Mouse (Mus musculus) CD4-positive, CD25-positive, alpha-beta regulatory T cell, adult 2 months (primary cell): ENCODE results near the gene Rock2.
A peak's percentile ranks its signal among the peaks of the same experiment; 100 is the strongest.

Experiments
- DNase-seq: peaks from one replicate; pipeline ENCODE4 v3.0.0-alpha.2; 2012; ENCODE audit warnings: low read depth, low spot score

Gene Rock2

DNA sequence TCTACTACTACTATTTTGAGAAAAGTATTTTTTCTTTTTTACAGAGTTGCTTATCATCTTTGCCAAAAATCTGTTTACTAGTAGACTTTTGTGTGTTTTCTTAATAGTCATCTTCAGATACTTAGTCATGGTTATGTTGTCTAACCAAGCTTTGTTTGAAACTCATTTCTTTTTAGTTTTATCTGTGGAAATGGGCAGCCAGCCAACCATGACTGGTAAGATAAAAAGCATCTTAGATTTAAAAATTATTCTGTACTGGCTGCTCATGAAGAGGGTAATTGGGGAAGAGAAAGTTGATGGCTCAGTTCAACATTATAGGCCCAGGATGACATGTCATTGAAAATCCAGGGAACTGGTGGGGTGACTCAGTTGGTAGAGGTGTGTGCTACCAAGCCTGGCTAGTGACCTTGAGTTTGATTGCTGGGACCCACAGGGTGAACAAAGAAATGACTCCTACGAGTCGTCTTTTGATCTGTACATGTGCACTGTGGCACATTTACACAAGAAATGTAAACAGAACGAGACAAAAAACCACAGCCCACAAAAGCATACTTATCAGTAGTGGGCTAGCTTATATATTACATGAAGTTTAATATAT, 6.0 kb downstream of the Rock2 start:
- DNase-seq, result peak; percentile 24

DNA sequence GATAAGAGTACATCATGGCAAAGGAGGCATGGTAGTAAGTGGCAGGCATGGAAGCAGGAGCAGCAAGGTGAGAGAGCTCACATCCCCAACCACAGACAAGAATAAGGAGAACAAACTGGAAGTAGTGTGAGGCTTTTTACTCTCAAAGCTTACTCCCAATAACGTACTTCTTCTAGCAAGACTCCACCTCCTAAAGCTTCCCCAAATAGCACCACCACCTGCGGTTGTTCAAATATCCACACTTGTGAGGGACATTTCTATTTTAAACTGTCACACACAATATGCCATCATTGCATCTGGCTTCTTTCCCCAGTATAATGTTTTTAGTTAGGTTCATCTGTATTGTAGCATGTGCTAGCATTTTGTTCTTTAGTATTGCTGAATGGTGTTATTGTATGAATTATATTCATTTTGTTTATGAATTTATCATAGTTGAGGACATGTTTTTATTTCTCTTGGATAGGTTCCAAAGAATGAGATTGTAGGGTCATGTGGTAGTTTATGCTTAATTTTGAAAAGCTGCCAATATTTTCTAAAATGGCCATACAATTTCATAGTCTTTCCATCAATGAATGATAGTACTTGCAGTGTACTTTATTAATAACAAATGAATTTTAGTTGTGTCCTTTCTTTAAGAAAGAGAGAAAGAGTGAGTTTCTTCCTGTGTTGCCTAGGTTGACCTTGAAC, 9.4 kb downstream of the Rock2 start:
- DNase-seq, result no peak

DNA sequence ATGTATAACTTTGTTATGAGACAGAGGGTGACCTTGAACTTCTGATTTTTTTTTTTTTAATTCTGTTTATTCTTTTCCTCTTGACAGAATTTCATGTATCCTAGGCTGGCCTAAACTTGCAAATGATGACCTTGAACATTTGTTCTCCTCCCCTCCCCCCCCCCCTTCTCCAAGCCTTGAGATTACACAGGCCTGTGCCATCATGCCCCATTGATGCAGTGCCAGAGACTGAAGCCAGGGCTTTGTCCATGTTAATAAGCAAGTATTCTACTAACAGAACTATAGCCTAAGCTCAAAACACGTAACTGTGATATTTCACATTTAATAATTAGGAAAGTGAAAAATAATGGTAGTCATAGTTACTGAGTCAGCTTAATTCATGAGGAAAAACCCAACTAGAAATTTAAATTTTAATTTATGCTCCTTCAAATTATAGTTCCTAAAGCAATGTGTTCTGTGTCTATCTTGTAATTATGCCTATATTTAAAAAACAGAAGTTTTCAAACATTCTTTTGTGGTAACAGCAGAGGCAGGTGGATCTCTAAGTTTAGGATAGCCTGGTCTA, 12.7 kb downstream of the Rock2 start:
- DNase-seq, result no peak

DNA sequence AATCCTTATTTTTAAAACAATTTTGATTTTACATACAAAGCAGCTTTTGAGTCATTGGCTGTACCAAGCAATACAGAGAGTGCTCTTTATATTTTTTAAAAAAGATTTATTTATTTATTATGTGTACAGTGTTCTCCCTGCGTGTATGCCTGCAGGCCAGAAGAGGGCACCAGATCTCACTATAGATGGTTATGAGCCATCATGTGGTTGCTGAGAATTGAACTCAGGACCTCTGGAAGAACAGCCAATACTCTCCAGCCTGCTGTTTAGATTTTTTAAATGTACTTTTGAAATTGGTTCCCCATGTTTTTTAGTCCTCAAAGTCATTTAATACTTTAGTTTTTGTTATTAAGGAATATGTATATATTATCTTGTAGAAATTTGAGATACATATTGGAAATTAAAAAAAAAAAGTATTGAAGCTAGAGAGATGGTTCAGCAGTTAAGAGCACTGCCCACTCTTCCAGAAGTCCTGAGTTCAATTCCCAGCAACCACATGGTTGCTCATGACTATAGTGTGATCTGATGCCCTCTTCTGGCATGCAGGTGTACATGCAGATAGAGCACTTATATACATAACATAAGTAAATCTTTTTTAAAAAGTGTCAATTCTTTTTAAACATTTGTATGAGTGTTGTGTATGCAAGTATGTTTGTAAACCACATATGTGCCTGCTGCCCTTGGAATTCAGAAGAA, 13.4 kb downstream of the Rock2 start:
- peak; percentile 27 for DNase-seq

DNA sequence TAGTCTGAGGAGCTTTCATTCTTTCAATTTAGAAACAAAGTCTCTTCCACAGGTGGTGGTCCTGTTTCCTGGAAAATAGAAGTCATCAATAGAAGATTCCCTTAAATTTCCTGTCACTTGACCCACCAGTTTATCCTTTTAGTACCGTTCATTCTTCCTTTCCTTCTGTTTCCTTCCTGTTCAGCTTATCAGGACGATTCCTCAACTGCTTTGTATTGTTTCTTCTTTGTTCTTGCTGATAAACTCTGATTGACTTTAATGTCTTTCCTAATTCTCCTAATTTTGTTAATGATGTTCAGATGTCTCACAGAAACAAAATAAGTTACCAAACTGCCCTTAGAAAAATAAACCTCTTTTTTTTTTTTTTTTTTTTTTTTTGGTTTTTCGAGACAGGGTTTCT, 16.8 kb downstream of the Rock2 start:
- DNase-seq, result no peak

DNA sequence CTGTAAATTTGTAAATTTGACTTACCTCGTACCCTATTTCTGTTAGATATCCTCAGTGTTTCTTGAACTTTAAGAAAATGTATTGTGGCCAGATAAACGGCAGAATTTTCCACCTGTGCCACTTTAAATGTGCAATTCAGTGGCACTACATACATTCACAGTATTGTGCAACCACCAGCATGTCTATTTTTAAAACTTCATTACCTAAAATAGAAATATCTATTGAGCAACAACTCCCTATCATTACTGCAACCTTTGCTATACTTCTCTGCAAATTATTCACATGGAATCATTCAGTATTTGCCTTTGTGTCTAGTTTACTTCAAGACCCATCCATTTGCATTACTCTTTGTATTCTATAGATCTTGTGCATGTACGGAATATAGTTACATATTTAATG, 17.9 kb downstream of the Rock2 start:
- no peak for DNase-seq

DNA sequence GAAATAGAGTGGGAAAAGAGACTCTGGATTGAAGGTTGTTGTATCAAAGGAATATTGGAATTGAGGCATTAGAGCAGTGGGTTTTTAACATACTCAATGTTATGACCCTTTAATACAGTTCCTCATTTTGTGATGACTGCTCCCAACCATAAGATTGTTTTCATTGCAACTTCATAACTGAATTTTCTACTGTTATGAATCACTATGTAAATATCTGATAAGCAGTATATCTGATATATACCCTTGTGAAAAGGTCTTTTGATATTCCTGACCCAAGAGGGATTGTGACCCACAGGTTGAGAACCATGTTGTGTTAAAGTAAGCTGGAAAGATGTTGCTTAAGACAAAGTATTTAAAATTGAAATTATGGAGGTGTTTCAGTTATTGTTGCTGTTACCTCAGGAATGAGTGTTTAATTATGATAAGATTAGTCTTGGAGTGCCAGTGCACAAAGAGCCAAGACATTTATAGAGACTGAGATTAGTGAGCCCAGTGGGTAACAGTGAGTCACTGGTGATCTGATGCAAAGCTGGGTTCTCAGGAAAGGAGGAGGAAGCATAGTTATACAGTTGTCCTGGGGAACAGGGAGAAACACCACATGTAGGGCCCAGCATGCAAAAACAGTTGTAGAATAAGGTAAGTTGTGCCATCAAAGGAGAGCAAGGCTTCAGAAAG, 25.6 kb downstream of the Rock2 start:
- no peak for DNase-seq

DNA sequence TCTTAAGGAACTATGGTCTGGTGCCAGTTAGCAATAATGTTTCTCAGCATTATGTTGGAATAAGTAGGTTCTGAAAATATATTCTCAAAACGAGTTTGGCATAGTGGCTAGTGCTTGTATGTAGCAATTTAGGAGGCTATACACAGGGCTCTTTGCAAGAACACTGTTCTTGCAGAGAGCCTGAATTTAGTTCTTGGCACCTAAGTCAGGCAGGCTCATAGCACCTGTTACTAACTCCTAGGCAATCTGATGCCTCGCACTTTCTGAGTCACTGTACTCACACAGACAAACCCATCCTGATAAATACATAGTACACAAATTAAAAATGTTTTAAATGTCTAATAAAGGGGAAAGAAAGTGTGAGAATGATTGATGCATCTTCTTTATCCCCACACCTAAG, 33.2 kb downstream of the Rock2 start:
- no peak for DNase-seq

DNA sequence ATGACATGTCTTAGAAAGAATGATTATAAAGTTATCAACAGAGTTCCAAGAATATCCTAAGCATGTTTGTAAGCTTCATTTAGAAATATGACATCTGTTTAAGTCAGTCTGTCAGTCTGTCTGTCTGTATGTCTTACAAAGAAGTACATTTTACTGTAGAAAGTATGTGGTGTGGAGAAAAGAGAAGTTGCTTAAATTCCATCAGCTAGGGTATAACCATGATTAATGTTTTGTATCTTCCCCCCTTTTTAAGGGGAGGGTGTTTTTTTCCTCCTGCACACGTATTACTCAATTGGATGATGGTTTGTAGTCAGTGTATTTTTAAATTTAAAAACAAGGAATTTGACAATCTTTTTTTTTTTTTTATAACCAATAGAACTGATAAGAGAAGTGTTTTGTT, 39.7 kb downstream of the Rock2 start:
- no peak for DNase-seq

DNA sequence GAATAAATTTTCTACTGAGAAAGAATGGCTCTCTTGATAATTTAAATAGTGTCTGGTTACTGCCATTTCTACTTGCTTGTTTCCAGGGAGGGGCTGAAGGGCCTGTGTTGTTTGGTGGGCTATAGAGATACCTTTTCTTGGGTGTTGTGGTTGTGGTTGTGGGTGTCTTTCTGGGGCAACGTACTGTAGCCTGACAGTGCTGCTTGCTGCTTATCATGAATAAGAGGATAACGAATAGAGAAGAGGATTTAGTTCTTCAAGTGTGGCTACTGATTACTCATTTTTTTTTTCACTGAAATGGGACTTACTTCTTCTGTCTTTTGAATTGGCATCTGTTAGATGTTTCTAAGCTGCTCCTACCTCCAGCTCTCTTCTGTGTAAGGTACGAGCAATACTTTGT, 47.3 kb downstream of the Rock2 start:
- DNase-seq, result no peak

DNA sequence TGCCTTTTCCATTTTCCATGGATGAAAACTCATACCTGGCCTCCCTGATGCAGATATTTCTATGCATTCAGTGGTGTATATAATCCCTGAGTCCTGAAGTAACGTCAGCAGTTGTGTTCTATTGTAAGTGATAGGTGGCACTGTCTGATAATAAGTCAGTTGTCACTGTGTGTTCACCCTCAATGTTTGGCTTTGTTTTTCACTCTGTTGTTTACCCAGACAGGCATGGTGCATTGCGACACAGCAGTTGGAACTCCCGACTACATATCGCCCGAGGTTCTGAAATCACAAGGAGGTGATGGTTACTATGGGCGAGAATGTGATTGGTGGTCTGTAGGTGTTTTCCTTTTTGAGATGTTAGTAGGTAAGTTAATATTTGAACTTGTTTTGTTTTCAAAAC, 53.5 kb downstream of the Rock2 start:
- no peak for DNase-seq

DNA sequence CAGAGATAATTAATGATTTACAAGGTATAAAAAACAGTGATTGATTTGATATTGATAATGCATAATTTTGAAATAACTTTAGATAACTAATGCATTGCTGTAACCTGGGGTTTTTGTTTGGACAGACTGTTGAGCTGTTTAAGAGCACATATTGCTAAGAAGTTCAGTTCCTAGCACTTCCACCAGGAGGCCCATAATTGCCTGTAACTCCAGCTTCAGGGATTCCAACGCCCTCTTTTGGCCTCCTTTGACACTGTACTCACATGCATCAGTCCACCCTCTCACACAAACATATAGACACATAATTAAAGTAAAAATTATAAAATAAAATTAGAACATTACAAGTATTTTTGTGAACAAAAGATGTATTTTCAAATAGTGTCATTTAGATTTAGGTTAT, 64.2 kb downstream of the Rock2 start:
- peak; percentile 57 for DNase-seq

DNA sequence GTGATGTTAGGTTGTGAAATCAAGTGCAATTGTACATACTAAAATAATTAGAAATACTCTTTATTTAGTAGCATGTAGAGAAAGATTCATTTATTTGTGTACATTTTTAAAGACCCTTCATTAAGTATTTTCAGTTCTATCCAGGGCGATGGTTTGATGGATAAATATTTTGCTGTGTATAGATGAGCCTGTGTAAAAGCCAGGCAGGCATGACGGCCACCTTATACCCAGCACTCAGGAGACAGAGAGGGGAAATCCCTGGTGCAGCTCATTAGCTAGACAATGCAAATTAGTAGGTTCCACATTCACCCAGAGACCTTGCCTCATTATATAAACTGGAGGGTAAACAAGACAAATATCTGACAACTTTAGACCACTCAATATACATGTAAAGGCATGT, 68.7 kb downstream of the Rock2 start:
- peak; percentile 48 for DNase-seq

DNA sequence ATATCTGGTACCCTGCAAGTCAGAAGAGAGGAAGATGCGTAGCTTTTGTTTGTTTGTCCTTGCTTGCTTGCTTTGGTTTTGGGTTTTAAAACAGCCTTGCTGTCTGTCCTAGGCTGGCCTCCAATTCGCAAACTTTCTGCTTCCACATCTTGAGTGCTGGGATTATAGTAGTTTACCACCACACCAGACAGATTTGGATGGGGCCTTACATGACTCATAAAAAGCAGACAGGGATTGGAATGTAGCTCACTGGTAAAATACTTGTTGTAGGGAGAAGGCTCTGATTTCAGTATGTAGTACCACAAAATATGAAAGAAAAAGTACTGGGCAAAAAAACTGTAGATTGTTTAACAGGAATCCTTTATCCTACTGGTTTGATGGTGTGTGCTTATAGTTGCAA, 72.1 kb downstream of the Rock2 start:
- no peak for DNase-seq

DNA sequence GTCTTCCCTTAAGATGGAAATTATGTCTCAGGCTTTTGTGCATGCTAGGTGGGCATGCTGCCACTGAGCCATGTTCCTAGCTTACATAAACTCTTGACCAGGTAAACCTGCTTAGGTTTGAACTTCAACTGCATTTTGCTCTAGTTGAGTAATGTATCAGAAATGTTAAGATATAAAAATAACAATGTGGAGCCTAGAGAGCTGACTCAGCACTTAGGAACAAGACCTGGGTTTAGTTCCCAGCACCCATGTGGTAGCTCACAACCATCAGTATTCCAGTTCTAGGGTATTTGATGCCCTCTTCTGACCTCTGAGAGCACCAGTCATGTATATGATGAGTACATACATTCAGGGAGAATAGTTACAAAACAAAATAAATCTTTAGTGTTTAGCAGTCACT, 82.4 kb downstream of the Rock2 start:
- DNase-seq, result no peak

DNA sequence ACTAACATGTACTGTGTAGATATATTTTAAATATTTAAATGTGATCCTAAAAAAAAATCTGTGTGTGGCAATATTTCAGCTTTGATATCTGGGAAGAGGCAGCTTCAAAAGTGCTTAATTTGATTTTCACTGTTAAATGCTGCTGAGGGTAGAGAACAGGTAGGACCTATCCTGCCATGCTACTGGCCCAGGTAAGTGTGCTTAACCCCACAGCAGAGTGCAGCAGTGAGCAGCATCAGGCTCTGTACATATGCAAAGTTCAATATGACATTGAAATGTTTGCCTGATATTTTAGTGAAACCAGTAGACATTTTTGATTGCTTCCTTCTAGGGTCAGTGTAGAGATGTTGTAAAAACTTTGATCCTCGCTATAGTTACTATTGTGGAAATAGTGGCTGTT, 91.1 kb downstream of the Rock2 start:
- DNase-seq, result peak; percentile 57

DNA sequence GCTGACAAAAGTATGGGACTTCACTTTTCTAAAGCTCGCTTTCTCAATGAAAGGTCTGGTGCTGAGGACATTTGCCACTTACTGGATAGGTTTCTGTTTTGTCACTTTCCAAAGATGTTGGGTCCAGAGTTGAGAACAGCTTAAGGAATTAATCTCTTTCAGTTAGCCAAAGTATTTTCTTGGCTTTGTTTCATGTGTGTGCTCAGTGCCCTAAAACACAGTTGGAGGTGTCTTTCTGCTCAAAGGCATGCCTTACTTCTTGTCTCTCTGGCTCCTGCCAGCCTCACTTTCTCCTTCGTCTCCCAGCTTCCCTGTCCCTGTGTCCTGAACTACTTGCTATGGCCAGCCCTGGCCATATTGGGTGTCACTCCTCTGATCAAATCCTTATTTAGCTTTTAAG, 96.7 kb downstream of the Rock2 start:
- DNase-seq, result no peak

DNA sequence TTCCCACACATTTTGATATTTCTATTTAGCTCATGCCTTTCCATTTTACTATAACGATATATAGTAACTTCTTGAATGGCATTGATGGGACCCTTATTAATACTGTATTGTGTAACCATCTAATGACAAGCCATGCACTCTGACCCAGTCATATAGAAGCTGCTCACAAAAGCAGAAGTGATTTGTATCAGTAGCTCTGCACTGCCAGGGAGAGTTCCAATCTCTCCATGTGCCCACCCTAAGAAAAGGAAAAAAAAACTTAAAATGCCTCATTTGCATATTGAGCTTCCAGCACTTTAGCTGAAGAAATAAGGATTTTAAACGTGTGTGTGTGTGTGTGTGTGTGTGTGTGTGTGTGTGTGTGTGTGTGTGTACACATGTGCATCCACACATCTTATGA, 97.7 kb downstream of the Rock2 start:
- DNase-seq, result no peak

DNA sequence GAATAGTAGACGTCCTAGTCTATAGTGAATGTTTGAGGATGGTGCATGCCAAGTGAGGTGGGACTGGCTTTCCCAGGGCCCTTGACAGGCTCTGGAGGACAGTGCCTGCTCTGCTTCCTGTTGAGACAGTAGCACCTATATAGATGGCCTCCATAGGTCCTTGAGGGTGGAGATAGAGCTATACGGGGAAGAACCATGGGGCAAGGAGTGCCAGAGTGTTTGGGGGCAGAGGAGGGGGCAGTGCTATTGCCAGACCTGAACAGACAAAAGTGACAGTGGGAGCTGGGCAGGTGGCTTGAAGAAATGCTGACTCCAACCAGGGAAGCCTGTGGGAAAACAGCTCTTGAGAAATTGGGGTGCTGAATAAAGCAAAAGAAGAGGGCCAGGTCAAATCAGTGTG, 99.6 kb downstream of the Rock2 start:
- DNase-seq, result no peak

DNA sequence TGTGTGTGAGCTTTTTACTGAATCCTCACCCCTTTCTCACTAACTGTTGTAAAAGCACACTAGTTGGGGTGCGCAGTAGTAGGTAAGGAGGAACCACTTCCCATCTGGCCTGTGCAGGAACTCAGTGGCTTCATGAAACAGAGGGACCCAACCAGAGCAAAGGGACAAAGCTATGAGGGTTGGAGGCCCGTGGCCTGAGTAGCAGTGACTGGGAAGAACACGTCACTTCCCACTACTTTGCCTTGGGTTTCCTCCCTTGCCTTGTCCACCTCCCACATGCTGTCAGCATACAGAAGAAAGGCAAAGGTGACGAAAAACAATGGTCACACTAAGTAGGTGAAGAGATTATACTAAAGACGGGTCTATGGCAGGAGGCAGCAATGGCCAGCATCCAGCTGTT, 101.6 kb downstream of the Rock2 start:
- DNase-seq, result no peak

DNA sequence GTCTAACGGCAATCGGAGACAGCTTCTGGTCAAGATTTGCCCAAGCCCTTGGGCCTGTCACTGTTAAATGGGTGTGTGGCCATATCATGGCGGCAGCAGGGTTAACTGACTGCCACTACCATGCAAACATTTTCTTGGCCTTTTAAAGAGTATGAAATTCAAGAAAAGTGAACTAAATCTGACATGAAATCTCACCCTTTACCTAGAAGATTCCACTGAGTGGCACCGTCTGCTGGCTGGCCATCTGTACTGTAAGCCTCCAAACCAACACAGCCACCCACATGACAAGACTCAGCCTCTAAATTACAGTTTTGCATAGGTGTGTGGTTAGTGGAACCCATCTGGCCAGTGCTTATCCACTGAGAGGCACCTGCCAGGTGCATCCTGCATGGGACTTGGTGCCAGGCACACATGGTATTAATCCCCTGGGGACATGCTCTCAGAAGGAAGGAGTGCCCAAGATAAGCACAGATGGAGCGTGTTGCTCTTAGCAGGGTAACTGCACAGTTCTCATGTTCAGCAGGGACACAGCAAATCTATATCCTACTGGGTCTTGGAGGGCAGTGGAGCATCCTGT, 102.3 kb downstream of the Rock2 start:
- no peak for DNase-seq

DNA sequence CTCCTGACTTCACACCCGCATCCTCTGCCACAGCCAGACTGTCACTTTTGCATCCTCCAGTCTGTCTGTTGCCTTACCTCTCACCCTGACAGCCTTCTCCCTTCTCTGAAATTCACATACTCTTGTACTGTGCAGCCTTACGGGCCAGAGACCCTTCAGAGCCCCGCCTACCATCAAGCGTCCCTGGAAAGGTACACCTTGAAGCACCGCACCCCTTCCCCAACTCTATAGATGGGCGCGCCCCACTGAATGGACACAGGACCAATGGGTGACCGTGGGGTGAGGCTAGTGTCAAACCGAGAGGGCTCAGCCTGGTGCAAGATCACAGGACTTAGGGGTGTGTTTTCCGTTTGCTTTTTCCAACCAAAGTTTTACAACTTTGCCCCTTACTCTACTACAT, 104.5 kb downstream of the Rock2 start:
- peak; percentile 20 for DNase-seq
